Mouse (Mus musculus) lung, postnatal 0 days (tissue): Measurements from ENCODE around the gene Ciapin1. TPM values are rescaled to one million over a fixed set of nuclear protein-coding genes. Genes with fewer than 3 reads are reported as not detected.
A peak's percentile ranks its signal among the peaks of the same experiment; 100 is the strongest.

ENCODE experiments used
- ATAC-seq: fragments of 200-750 bp; cut with Nextera tagmentation; 2 replicates; pipeline ENCODE4 v1.8.0; 2017; ENCODE audit warnings: moderate library complexity
- DNase-seq: peaks from one replicate; pipeline ENCODE4 v3.0.0-alpha.2; 2016; ENCODE audit warnings: low spot score
- H3K27ac ChIP-seq: fragments of 300-500 bp; sonication (generic); 2 replicates; pipeline ENCODE4 v1.5.1; 2014; ENCODE audit warnings: antibody characterized with exemption, mild to moderate bottlenecking, low read length, mixed read lengths
- H3K27me3 ChIP-seq: fragments of 300-500 bp; sonication (generic); replicated peaks from 2 replicates; pipeline ENCODE4 v1.6.1; 2014; ENCODE audit warnings: low read length, mixed read lengths; ENCODE audit not compliant: insufficient read depth
- H3K36me3 ChIP-seq: fragments of 300-500 bp; sonication (generic); 2 replicates; pipeline ENCODE4 v1.6.1; 2014; ENCODE audit warnings: low read length, mixed read lengths; ENCODE audit not compliant: insufficient read depth
- H3K4me1 ChIP-seq: fragments of 300-500 bp; sonication (generic); 2 replicates; pipeline ENCODE4 v1.6.1; 2014; ENCODE audit warnings: antibody characterized with exemption, low read depth, low read length, mixed read lengths; ENCODE audit not compliant: insufficient read depth
- H3K4me2 ChIP-seq: fragments of 300-500 bp; sonication (generic); replicated peaks from 2 replicates; pipeline ENCODE4 v1.6.1; 2014; ENCODE audit warnings: low read depth, mild to moderate bottlenecking, low read length, moderate library complexity, mixed read lengths
- H3K4me3 ChIP-seq: fragments of 300-500 bp; sonication (generic); 2 replicates; pipeline ENCODE4 v1.5.1; 2014; ENCODE audit warnings: low read depth, low read length
- H3K9ac ChIP-seq: fragments of 300-500 bp; sonication (generic); replicated peaks from 2 replicates; pipeline ENCODE4 v1.6.1; 2014; ENCODE audit warnings: low read depth, mild to moderate bottlenecking
- H3K9me3 ChIP-seq: fragments of 300-500 bp; sonication (generic); 2 replicates; pipeline ENCODE4 v1.6.1; 2016; ENCODE audit warnings: low read length, mixed read lengths
- CTCF ChIP-seq: IDR thresholded peaks from 2 replicates; pipeline ENCODE4 v1.5.1; 2016; ENCODE audit warnings: antibody characterized with exemption, mild to moderate bottlenecking
- EP300 ChIP-seq: IDR thresholded peaks from 2 replicates; pipeline ENCODE4 v1.6.1; 2016; ENCODE audit warnings: antibody characterized with exemption, mild to moderate bottlenecking, control low read depth
- WGBS: fragments of 180-500 bp; shearing (Covaris S2); extraction: QIAGEN DNeasy Blood & Tissue Kit; methylation state at CpG from one replicate; pipeline ENCODE4 v1.1.7; 2014; 5-methylcytosine and 5-hydroxymethylcytosine counted together
- polyA plus RNA-seq: library from polyadenylated mRNA; unstranded; fragments of >200 nt; fragmentation: Nextera tagmentation; extraction: Ambion mirVana; gene quantifications from 2 replicates; pipeline ENCODE4 v1.2.1, GENCODE M21; 2015

Ciapin1 gene
- polyA plus RNA-seq, 1 experiment from 2014 or later, result 74.5 TPM

DNA sequence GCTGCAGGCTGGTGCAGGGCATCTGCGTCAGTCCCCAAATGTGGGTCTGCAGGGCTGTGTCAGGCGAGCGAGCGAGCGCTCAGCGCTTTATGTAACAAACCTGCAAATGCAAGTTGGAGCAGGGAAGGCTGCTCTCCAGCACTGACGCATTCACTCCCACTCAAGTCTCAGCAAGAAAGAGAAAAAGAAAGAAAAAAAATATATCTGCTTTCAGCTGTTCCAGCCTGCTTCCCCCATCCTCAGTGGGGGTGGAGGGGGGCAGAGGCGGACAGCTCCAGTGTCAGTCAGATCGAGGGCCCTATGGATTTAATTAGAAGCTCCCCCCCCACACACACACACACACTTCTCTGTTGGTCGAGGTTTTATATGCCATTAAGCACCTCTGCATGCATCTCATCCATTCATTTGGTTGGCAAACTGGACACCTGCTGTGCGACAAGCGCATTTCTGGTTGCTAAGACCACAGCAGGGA lies 64.4 kb downstream of the Ciapin1 start:
- no peaks in the 10 kb centered on the region for H3K27me3 ChIP-seq
- no peaks in the 10 kb centered on the region for H3K36me3 ChIP-seq
- no peak overlapping the region for H3K9ac ChIP-seq
- no peak overlapping the region for H3K4me2 ChIP-seq
- no peak overlapping the region for H3K4me3 ChIP-seq
- WGBS, result 55% methylated on average over 12 of the region's 12 CpGs
- no peak overlapping the region for H3K27ac ChIP-seq
- H3K9me3 ChIP-seq, result no peaks in the 10 kb centered on the region
- no peak for TF ChIP-seq CTCF
- no peak for TF ChIP-seq EP300
- DNase-seq (no peak), ATAC-seq (no peak)
- peaks cover 17% of the 10 kb centered on the region; the same call in 1 of the 2 replicates for H3K4me1 ChIP-seq

DNA sequence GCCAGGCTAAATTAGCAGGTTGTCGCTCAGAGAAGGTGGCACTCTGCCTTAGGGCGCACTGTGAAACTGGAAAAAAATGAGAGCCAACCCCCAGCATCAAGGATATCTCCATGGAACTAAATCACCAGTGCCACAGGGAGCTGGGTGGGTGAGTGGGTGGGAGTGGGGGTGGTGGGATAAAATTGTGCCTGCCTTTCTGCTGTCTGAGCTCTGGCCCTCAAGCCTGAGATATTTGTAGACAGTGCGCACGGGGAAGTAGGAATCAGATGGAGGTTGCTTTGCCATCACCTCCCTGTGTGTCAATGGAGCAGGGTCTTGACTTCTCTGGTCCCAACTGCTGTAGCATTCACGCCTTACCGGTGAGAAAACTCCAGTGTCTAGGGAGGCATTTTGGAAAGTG lies 65.1 kb downstream of the Ciapin1 start:
- 59% methylated on average over 6 of the region's 6 CpGs for WGBS
- no peak overlapping the region for H3K9ac ChIP-seq
- H3K27ac ChIP-seq, result no peak overlapping the region
- no peak for DNase-seq
- peaks cover 10% of the 10 kb centered on the region; the same call in 1 of the 2 replicates for H3K4me1 ChIP-seq
- H3K4me2 ChIP-seq, result peak overlapping the region; percentile 79
- no peak for ATAC-seq
- no peaks in the 10 kb centered on the region for H3K9me3 ChIP-seq
- no peak overlapping the region for H3K4me3 ChIP-seq
- TF ChIP-seq EP300 (no peak), CTCF (no peak)
- no peaks in the 10 kb centered on the region for H3K36me3 ChIP-seq
- H3K27me3 ChIP-seq, result no peaks in the 10 kb centered on the region

DNA sequence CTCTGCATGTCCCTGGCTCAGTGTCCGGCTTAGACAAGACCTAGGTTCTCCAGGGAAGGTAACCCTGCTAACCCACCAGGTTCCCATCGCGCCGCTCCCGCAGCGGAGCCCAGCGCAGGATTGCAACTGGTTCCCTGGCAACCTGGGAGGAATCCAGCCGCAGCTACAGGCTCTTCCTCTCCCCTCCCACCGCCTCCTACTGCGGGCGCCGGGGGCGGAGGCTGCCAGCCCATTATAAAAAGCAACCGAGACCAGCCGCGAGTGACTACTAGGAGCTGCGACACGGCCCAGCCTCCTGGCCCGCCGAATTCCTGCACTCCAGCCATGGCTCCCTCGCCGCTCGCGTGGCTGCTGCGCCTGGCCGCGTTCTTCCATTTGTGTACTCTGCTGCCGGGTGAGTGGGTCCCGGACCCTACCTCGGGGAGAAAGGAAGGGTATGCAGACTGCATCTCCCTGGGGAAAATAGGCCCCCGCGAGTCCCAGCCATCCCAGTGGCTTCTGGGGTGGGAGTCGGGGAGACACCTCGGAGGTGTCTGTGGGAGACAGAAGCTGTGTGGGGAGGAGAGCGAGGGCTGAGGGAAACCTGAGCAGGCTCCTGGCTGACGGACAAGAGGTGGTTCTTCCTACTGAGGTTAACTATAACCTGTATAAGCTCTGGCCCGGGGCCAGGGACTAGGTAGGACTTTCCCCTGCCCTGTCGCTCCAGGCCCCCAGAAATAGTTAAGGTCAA lies 66.1 kb downstream of the Ciapin1 start, which contains the start of gene Cx3cl1:
Gene Cx3cl1, plus strand, starts transcription at position 69 of the 730 bp plus-strand sequence.
- Histone ChIP-seq H3K4me3 (peak within 1 kb of the TSS; percentile 37), H3K4me1 (peaks cover 7% of the 10 kb centered on the region; the same call in 1 of the 2 replicates), H3K36me3 (no peaks in the 10 kb centered on the region), H3K9me3 (no peaks in the 10 kb centered on the region), H3K9ac (0 out of 2 replicates have a peak within 1 kb of the TSS, but pooled peaks have one; percentile 19), H3K4me2 (peak within 1 kb of the TSS; percentile 79), H3K27ac (no peak within 1 kb of the TSS), H3K27me3 (no peaks in the 10 kb centered on the region)
- DNase-seq (peak; percentile 87), ATAC-seq (peak; percentile 86)
- 2% methylated on average over 37 of the region's 38 CpGs for WGBS
- TF ChIP-seq CTCF (no peak), EP300 (no peak)

DNA sequence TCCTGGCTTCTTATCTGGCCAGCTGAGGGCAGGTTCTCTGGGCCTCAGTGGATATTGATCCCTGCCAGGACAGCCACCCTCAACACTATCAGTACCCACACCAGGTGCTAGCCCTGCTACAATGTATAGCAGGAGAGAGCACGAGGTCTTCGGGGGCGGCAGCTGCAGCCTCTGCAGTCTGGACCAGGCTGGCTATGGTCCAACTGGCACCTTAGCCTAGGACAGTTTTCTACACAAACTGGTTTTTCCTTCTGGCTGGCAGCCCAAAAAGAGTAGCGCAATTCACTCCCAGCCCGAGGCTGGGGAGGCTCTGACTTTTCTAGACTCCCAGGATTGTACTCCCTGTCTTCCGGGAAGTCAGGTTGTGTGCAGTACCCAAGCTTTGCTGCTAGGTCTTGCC lies 67.2 kb downstream of the Ciapin1 start:
- DNase-seq (peak; percentile 81), ATAC-seq (peak; percentile 48)
- peaks cover 7% of the 10 kb centered on the region; the same call in 1 of the 2 replicates for H3K4me1 ChIP-seq
- WGBS, result 12% methylated on average over 6 of the region's 6 CpGs
- no peak overlapping the region for H3K4me3 ChIP-seq
- H3K4me2 ChIP-seq, result no peak overlapping the region
- H3K36me3 ChIP-seq, result no peaks in the 10 kb centered on the region
- H3K27me3 ChIP-seq, result no peaks in the 10 kb centered on the region
- TF ChIP-seq CTCF (no peak), EP300 (no peak)
- no peak overlapping the region for H3K9ac ChIP-seq
- no peaks in the 10 kb centered on the region for H3K9me3 ChIP-seq
- no peak overlapping the region for H3K27ac ChIP-seq

Other genes starting within 250 kb of the Ciapin1 start
- 19.4 and 21.3 TPM in 2 replicates for gene Rspry1, start 236.4 kb downstream of the Ciapin1 start, polyA plus RNA-seq
- 40.9 and 47.7 TPM in 2 replicates for gene Fam192a, start 236.4 kb downstream of the Ciapin1 start, polyA plus RNA-seq
- 120 and 135 TPM in 2 replicates for gene Arl2bp, start 171.8 kb downstream of the Ciapin1 start, polyA plus RNA-seq
- gene Pllp, start 142.1 kb downstream of the Ciapin1 start, polyA plus RNA-seq, result 22.8 and 29.1 TPM in 2 replicates
- gene Ccl22, start 92.8 kb downstream of the Ciapin1 start, polyA plus RNA-seq, result 0.45 TPM in 2 replicates
- 8.3 and 10.7 TPM in 2 replicates for gene Cx3cl1, start 66.3 kb downstream of the Ciapin1 start, polyA plus RNA-seq
- 5.7 and 9.1 TPM in 2 replicates for gene Ccl17, start 27.9 kb downstream of the Ciapin1 start, polyA plus RNA-seq
- 47.1 and 51.4 TPM in 2 replicates for gene Coq9, start within 50 bp of the Ciapin1 start, polyA plus RNA-seq
- gene Polr2c, start 19.1 kb upstream of the Ciapin1 start, polyA plus RNA-seq, result 98.4 and 103 TPM in 2 replicates
- gene Dok4, start 38.0 kb upstream of the Ciapin1 start, polyA plus RNA-seq, result 42.7 and 47.5 TPM in 2 replicates
- gene Ccdc102a, start 79.7 kb upstream of the Ciapin1 start, polyA plus RNA-seq, result 14.6 and 17.2 TPM in 2 replicates
- 0.19 and 0.31 TPM in 2 replicates for gene Adgrg5, start 85.3 kb upstream of the Ciapin1 start, polyA plus RNA-seq
- 33.9 and 39.0 TPM in 2 replicates for gene Adgrg1, start 136.4 kb upstream of the Ciapin1 start, polyA plus RNA-seq
- gene Adgrg3, start 179.3 kb upstream of the Ciapin1 start, polyA plus RNA-seq, result 4.8 and 5.3 TPM in 2 replicates
- 3.1 and 3.9 TPM in 2 replicates for gene Drc7, start 216.7 kb upstream of the Ciapin1 start, polyA plus RNA-seq
- 10.4 and 10.8 TPM in 2 replicates for gene Katnb1, start 242.8 kb upstream of the Ciapin1 start, polyA plus RNA-seq